Mouse (Mus musculus) liver, postnatal 0 days (tissue): ENCODE measurements around the gene Fzd10.

ENCODE experiments used
- CTCF ChIP-seq: sonication (generic); IDR thresholded peaks from 2 replicates; pipeline ENCODE4 v1.5.1; 2016; ENCODE audit warnings: antibody characterized with exemption, low read depth
- EP300 ChIP-seq: IDR thresholded peaks from 2 replicates; pipeline ENCODE4 v1.6.1; 2016; ENCODE audit warnings: antibody characterized with exemption, low read depth, mild to moderate bottlenecking

GRCm38 (mm10) chr5:128593446-128593845 is 7.2 kb upstream of the Fzd10 start:
- TF ChIP-seq EP300 (no peak), CTCF (no peak)
